Mouse (Mus musculus) small intestine, adult 2 months (tissue): Measurements from ENCODE around the gene Armc3.

Experiments
- CTCF ChIP-seq: fragments of 200-500 bp; IDR thresholded peaks from 2 replicates; pipeline ENCODE4 v1.5.1; 2012; ENCODE audit warnings: low read depth, mild to moderate bottlenecking, control low read depth, inconsistent platforms, low read length, moderate library complexity, mixed read lengths; ENCODE audit not compliant: insufficient replicate concordance, insufficient read length; ENCODE audit errors: extremely low read depth
- POLR2A ChIP-seq: fragments of 200-500 bp; IDR thresholded peaks from 2 replicates; pipeline ENCODE4 v1.6.1; 2012; ENCODE audit warnings: low read depth, mild to moderate bottlenecking, control low read depth, inconsistent platforms, low read length, moderate library complexity

DNA sequence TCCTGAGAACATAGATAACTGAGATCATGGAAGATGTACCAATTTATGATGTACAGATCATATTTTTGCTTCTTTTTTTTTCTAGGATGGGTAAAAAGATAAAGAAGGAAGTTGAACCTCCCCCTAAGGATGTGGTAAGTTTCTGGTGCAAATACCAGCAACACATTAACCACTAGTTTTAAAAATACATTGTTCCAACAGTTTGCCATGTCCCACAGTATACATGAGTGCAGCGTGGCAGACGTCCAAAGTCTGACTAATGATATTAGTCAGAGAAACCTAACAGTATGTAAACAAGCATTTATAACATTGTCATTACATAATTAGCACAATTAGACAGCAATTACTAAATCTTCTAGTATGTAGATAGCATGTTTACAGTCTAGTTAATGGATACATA, 2.6 kb downstream of the Armc3 start:
- TF ChIP-seq CTCF (no peak), POLR2A (no peak)
